Mouse (Mus musculus) retina, adult 2 months (tissue): ENCODE results near the gene Gm20605.

Experiments
- DNase-seq: peaks from one replicate; pipeline ENCODE4 v3.0.0-alpha.2; 2012; ENCODE audit warnings: low read depth, low spot score

Gene Gm20605

DNA sequence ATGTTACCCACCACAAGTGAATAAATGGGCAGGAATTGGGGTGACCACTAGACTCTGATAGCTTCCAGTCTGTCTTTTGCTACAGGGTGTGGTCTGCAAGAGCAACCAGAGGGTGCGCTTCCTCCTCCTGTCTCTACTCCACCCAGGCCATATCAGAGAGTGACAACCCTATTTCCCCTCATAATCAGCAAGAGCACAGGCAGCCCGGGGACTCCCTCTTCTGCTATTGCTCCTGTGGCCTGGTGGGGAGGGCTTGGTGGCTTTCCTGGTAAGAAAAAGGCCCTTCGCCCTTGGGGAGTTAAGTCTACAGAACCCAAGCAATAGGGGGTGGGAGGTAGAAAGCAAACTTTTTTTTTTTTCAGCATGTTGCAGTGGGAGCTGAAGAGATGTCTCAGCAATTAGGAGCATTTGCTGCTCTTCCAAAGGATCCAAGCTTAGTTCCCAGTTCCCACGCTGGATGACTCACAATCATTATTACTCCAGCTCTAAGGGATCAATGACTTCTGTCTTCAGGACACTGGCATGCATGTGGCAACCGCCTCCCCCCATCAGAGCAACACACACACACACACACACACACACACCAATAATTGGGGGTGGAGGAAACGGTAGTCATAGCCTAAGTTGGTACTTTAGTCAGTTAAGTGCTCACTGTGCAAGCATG, 57.3 kb downstream of the Gm20605 start:
- DNase-seq, result no peak

DNA sequence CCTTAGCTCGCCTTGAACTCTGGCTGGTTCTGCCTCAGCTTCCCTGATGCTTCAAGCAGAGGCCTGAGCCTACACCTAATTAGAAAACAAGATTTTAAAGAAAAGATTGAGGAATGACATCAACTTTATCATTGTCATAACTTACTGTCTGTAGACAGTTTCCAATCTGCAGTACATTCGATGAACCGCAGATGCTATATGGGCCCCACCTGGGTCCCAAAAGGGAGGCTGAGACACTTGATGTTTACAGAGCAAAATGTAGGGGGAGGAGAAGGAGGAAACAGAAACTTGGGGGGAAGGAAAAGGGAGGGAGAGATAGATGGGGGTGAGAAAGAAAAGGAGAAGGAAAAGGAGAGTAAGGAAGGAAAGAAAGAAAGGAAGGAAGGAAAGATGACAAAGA, 61.0 kb downstream of the Gm20605 start:
- DNase-seq, result no peak

DNA sequence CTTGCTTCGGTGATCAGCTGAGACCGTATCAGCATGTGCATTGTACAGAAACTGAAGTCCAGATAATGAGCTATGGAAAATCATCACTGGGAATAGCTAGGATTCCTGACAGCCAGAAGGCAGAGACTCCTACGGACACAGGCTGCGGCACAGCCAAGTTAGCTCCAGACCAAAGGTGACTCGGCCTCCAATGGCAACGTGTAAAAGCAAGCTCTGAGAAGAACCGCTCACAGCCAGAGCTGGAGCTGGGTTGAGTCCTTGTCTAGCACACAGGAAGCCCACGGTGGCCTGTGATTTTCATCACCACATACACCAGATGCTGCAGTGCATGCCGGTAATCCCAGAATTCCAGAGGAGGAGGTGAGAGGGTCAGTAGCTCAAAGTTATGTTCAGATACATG, 61.6 kb downstream of the Gm20605 start:
- DNase-seq, result no peak

DNA sequence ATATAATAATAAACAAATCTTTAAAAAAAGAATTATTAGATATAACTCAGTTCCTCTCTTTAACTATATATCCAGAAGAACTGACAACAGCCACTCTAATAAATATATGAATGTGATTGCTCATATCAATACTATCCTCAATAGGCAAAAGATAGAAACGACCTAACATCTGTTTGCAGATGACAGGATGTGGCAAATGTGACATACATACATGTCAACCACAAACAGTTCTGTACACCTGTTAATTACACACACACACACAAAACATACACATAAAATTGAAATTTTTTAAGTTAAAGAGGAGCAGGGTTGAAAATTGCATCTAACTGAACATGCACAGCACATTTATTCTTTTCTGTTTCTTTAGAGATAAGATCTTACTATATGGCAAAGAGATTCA, 62.9 kb downstream of the Gm20605 start:
- DNase-seq, result no peak
